Mouse (Mus musculus) spleen, adult 12 weeks (tissue): ENCODE measurements around the gene H2afv.
"Not testable (repeated sequence)": the region's sequence is repeated elsewhere in the genome, so short reads cannot be mapped to it uniquely, and the experiment has no call there.

Experiments
- DNase-seq: peaks from one replicate; pipeline ENCODE4 v3.0.0; 2022; ENCODE audit warnings: low spot score

Gene H2afv

DNA sequence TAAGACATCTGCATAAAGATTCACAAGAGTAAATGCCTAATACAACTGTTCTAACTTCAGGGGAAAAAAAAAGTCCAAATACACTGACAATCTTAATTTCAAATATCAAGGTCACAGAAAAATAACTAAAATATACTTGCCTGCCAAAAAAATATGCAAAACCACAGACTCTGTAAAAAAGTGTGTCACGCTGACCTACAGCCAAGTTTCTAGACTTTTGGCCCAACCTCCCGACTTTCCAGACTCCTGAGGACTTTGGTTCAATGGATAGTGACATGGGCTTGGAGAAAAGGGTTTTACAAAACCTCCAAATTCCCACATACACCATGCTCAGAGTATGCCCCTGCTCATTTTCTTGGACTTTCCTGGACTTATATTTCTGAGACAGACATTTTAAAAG lies 24.3 kb upstream of the H2afv start:
- DNase-seq = no peak

- peak; percentile 36 for DNase-seq
Observed at GRCm38 (mm10) chr11:6465122-6465521, 20.9 kb upstream of the H2afv start.

GRCm38 (mm10) chr11:6463159-6463837 lies 19.1 kb upstream of the H2afv start:
- DNase-seq = no peak

DNA sequence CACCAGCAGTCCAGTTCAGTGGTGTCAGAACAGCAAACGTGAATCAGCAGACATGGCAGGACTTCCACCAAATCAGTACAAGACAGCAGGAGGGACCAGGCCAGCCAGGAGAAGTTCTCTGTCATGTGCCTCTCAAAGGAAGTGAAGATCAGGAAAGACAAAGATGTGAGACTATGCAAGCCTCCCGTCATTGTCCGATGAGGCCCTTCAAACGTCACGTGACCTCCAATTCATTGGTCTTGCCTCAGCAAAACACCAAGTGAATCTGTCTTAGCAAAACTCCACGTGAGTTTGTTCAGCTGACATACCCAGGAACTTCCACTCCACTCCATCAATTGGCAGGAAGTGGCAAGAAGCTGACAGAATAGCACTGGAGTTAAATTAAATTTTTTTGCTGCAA lies 11.8 kb upstream of the H2afv start:
- DNase-seq = no peak

DNA sequence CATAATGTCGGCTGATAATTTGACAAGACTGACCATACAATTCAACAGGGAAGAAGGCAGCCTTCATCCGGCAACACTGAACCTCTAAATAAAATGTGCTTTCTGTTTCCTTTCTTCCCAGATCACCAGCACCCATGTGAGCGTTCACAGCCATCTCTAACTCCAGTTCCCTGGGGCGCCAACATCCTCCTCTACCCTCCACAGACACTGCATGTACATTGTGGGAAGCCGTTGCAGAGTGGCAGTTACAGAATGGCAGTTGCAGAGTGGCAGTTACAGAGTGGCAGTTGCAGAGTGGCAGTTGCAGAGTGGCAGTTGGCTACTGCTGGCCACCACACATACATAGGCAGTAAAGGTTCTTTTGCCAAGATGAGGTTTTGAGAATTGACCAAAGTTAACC lies 3.9 kb upstream of the H2afv start:
- not testable (repeated sequence) for DNase-seq

- no peak for DNase-seq
Observed at GRCm38 (mm10) chr11:6447493-6447892, 3.2 kb upstream of the H2afv start.

GRCm38 (mm10) chr11:6445951-6446350 lies 1.7 kb upstream of the H2afv start:
- DNase-seq = no peak

DNA sequence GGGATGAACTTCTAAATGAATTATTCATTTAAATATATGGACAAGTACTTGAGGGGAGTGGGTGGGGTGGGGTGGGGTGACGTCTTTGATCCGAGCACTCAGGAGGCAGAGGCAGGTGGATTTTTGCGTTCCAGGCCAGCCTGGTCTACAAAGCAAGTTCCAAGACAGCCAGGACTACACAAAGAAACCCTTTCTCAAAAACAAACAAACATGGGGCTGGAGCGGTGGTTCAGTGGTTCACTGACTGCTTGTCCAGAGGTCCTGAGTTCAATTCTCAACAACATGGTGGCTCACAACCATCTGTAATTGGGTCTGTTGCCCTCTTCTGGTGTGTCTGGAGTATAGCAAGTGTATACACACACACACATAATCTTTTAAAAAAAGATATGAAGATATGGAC lies 1.2 kb upstream of the H2afv start:
- no peak for DNase-seq

- no peak for DNase-seq
Observed at GRCm38 (mm10) chr11:6443727-6444076, 541 bp downstream of the H2afv start.

- DNase-seq = no peak
Observed at GRCm38 (mm10) chr11:6443102-6443501, 1.1 kb downstream of the H2afv start.

DNA sequence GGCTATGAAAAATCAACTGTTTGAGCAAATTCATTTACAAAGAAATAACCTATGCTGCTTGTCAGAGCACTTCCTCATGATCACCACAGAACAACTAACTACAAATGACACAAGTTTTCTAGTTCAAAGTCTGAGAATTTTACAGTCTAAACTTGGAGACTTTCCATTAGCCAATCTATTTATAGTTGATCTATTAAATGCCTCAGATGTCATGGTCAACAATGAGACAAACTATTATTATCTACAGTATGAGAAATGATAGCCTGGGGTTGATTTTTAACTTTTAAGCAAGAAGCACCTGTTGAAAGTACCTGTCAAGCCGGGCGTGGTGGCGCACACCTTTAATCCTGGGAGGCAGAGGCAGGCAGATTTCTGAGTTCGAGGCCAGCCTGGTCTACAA lies 1.7 kb downstream of the H2afv start:
- DNase-seq = no peak

GRCm38 (mm10) chr11:6440171-6440570 lies 4.1 kb downstream of the H2afv start:
- DNase-seq = no peak

DNA sequence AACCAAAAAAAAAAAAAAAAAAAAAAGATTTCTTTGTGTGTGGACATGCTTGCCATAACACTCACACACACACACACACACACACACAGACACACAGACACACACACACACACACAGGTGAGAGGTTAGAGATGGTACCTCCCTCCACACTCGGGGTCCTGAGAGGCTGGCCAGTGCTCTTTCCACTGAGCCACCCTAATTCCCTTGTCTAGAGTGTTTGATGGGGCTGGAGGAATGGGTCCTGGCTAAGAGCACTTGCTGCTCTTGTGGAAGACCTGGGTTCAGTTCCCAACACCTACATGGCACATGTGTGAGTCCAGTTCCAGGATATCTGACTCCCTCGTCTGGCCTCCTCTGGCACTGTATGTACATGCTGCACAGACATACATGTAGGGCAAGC lies 6.6 kb downstream of the H2afv start:
- no peak for DNase-seq

DNA sequence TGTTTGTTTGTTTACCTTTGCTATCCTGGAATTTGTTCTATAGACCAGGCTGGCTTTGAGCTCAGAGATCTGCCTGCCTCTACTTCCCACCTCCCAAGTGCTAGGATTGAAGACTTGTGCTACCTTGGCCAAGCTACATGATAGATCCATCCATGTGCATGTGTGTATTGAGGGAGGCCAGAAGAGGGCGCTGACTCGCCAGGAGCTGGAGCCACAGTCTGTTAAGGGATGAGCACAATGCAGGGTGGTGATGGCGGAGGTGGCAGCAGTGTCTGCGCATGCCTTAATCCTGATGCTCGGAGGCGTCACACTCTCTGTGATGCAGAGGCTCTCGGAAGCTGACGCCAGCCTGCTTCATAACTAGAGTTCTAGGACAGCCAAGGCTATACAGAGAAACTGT lies 7.8 kb downstream of the H2afv start:
- DNase-seq = peak; percentile 30

DNA sequence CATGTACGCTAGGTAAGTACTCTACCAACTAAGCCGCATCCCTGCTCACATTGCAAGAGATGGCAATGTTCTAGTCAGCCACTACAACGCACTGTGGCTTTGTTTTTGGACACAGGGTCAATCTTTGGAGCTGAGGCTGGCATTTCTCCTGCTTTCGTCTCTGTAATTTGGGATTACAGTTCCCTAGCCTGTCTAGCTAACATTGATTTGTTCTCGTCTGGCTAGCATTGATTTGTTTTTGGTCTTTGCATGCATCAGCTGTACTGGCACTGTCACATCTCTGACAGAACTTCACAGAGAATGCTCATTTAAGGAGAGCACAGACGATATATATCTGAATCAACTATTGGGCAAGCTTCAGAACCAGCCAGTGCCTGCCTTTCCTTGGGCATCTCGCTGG lies 14.1 kb downstream of the H2afv start:
- DNase-seq = no peak

DNA sequence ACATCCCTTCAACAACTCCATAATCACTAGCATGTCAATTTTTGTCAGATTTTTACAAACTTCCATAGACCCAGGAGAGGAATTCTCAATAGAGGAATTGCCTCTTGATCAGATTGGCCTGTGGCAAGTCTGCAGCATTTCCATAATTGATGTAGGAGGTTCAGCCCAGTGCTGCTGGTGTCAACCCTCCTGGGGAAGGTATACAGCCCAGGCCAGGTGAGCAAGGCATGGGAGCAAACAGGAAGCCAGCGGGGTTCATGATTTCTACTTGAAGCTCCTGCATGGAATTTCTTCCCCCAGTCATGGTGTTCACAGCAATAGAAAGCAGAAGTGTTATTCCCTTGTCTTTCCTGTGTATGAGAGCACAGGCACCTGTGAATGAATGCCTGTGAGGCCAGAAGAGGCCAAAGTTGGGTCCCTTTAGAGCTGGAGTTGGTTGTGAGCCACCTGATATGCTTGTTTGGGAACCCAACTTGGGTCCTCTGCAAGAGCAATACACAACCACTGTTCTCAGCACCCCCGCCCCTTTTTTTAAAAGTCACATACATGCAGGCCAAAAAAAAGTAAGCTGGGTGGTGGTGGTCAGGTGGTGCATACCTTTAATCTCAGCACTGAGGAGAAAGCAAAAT lies 23.4 kb downstream of the H2afv start:
- DNase-seq = no peak

- no peak for DNase-seq
Observed at GRCm38 (mm10) chr11:6420283-6420703, 23.9 kb downstream of the H2afv start.

DNA sequence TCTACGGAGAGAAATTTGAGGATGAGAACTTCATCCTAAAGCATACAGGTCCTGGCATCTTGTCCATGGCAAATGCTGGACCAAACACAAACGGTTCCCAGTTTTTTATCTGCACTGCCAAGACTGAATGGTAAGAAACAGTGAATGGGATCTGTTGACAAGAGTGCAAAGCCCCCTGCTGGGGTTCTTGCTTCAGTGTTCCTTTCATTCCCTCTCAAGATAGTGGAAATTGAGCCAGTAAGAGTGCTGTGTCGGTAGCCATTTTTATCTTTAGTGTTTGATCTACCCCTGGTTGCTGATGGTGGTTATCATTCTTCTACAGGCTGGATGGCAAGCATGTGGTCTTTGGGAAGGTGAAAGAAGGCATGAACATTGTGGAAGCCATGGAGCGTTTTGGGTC lies 25.1 kb downstream of the H2afv start:
- not testable (repeated sequence) for DNase-seq

DNA sequence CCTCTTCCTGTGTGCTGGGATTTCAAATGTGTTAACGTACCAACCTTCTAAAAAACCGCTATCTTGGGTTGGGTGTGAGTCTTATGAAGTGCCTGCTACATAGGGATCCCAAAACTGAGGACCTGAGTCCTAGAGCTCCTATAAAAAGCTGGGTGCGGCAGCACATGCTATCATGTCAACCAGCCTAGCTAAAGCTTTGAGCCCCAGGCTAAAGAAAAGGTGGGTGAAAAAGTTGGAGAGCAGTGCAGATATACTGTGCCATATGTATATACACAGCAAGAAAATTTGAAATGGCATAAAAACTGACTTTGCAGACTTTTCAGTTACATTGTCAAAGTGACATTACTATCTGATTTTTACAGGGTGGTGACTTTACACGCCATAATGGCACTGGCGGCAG lies 25.5 kb downstream of the H2afv start:
- no peak for DNase-seq

DNA sequence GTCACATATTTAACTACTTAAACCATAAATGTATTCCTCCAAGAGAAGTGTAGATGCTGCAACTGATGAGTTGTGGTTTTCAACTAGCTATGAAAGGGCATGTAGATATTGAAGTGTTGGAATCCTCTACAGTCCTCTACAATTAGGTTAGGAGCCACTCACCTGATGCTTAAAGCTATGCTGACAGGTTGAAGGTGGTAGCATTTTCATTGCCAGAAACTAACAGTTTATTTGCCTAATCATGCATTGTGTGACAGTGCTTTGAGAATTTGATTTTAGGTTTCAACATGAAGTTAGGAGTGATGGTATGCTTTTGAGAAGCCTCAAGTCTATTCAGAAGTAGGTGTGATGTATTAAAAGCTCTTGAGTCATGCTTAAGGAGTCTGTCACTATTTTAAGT lies 26.8 kb downstream of the H2afv start:
- no peak for DNase-seq

DNA sequence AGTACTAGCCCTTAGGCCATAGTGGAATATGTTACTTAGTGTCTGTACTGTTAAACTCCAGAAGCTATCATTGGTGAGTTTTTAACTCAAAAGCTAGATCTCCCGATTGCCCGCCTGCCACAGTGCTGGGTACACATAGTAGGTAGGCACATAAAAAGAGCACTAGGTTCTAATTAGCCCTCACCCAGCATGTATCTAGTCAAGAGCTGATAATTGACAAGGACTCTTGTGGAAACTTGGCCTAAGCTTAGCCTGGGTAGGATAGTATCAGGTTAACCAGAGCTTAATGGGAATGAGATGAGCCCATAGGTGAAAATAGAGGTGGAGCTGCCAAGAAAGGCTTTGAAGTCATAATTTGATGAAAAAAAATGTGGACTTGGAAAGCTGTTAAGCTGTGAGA lies 27.2 kb downstream of the H2afv start:
- no peak for DNase-seq

DNA sequence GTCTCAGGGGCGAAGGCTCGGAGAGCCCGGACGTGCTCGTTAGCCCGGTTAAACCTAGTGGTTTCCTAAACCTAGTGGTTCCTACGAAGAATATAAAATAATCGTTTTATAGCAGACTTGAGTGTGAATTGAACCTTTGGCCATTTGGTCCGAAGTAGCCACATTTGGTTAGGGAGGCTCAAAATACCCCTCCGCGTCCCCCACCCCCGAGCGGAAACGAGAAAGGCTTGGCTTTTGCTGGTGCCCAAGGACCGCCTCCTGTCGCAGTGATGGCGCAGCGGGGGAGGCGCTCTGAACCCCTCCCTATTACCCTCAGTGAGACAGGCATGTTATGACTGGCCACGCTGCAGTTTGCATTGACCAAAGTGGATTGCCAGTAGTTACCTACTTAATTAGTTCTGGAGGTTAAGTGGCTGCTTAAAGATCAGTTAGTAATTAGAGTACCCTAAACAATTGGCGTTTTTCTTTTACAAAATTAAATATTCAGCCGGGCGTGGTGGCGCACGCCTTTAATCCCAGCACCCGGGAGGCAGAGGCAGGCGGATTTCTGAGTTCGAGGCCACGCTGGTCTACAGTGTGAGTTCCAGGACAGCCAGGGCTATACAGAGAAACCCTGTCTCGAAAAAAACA lies 27.7 kb downstream of the H2afv start:
- peak; percentile 64 for DNase-seq

DNA sequence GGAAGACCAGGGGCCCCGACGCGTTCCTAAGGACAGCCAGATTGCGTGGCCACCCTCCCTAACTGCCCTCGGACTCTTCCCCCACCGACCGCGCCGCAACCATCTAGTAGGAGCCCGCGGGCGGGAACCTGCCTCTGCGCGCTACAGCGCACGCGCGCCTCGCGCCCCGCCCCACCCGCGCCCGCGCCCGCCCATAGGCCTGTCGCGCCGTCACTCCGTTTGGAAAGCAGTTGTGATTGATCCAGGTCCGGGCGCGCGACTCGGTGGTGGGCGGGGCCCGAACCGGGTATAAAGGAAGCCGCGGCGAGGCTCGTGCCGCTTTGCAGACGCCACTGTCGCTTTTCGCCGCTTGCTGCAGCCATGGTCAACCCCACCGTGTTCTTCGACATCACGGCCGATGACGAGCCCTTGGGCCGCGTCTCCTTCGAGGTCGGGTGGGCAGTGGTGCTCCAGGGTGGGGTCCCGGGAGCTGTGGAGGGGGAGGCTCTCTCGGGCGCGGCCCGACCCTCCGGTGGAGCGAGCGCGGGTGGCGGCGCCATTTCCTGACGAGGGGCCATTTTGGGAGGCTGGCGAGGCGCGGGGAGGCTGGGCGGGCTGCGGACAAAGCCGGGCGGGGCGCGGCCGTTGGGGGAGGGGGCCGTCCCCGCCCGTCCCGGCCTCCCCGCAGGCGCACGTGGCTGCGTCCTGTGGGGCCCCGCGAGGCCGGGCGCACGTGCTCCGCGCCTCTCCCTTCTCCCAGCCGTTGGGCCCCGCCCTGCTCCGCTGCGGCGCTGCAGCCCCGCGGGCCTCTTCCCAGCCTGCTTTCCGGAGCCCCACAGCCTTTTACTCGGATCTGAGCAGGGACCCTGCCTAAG lies 28.5 kb downstream of the H2afv start:
- peak; percentile 98 for DNase-seq
